Comparison of ENCODE assay signal across 8 mouse cellular contexts in the genomic region with DNA sequence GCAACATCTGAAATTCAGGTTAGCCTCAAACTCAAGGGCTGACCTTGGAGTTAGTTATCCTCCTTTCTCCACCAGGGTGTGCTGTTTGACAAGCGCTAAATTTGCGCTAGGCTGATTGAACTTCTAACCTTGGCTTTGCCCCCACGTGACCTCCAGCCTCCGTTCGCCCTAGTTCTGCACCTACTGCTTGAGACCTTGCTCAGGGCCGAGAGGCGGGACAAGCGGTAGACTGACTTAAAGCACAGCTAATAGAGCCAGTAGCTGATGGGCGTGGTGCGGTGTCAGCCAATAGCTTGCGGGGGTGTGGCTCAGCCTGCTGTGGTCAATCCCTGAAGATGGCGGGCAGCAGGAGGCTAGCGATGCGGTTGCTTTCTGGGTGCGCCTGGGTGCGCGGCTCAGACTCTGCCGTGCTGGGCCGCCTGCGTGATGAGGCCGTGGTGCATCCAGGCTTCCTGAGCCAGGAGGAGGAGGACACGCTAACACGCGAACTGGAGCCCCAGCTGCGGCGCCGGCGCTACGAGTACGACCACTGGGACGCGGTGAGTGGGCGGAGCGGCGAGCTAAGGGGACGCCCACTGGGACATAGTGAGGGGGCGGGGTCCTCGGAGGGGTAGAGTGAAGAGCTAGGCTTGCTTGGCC. TPM values are rescaled to one million over a fixed set of nuclear protein-coding genes. Genes with fewer than 3 reads are reported as not detected.
DNase-seq lines count a peak whose midpoint lies in the region; ATAC-seq lines count a peak whose summit lies in the region.

Alkbh7 (plus strand) TSS at position 311 of the 639 bp plus-strand sequence.

- DNase-seq in adipocyte (ENCODE audit: low spot score): peak; percentile 98
- DNase-seq in embryo, embryonic 10 days (ENCODE audit: low spot score): peak; percentile 99
- peak; percentile 87 for DNase-seq in gastrocnemius, postnatal 10 days
- peak; percentile 99 for DNase-seq in induced T-regulatory cell, adult 2 months (ENCODE audit: low read depth)
- peak; percentile 94 to 96 for DNase-seq in left cerebral cortex, adult 9 months (ENCODE audit: low spot score in 2 of 2)
- peak; percentile 88 for DNase-seq in right cerebral cortex, postnatal 14 days
- peak; percentile 92 to 96 for DNase-seq in urinary bladder, postnatal 36 days (ENCODE audit: low spot score in 2 of 2)

- ATAC-seq in megakaryocyte progenitor cell, adult 5-6 weeks (replicated peaks; ENCODE audit: poor library complexity): peak; percentile 95

RNA-seq across cellular contexts. Expression of gene Alkbh7, which starts in this region (rescaled TPM):
- total RNA-seq in gastrocnemius, postnatal 10 days (2021): 10 to 100 TPM; 29.5 to 33.5 TPM
- 15.1 and 16.6 TPM in 2 replicates for total RNA-seq in megakaryocyte progenitor cell, adult 5-6 weeks (2015)
- 15.0 and 19.8 TPM in 2 replicates for total RNA-seq in megakaryocyte progenitor cell, adult 5-6 weeks (2017)

Comparison
In these comparisons a context has a peak if more than half of its experiments do, and no peak if none do; other contexts are left out.
1. Peak in every context shown above with its lines: DNase-seq and ATAC-seq.